Mouse (Mus musculus): ENCODE results near the gene Rnf111. TPM values are rescaled to one million over a fixed set of nuclear protein-coding genes. Genes with fewer than 3 reads are reported as not detected.

Rnf111 gene
- polyA plus RNA-seq, 1 experiment from 2014 or later = 44.6 TPM

DNA sequence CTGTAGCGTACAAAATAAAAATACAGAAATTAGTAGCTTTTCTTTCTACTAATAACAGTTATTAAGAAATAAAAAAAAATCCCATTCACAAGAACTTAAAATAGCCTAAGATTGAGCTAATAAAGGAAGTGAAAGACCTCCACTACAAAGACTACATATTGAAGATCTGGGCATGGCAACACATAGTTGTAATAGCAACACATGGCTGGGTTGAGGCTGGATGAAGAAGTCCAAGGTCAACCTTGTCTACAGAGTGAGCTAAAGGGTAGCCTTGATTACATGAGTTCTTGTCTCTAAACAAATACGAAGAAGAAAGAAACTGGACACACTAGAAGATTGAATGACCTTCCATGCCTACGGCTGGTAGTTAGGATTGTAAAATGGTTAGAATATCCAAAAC is 20.3 kb upstream of the Rnf111 start:
- ATAC-seq (ENCODE audit: low FRiP score) = no peak
- Histone ChIP-seq H3K27ac (no peak overlapping the region), H3K27me3 (no peaks in the 10 kb centered on the region), H3K4me2 (replicated peaks) (no peak overlapping the region), H3K4me1 (no peaks in the 10 kb centered on the region), H3K9ac (no peak overlapping the region), H3K36me3 (no peaks in the 10 kb centered on the region), H3K4me3 (no peak overlapping the region), H3K9me3 (replicated peaks) (no peaks in the 10 kb centered on the region)
- WGBS = 86% methylated on average over 3 of the region's 3 CpGs

DNA sequence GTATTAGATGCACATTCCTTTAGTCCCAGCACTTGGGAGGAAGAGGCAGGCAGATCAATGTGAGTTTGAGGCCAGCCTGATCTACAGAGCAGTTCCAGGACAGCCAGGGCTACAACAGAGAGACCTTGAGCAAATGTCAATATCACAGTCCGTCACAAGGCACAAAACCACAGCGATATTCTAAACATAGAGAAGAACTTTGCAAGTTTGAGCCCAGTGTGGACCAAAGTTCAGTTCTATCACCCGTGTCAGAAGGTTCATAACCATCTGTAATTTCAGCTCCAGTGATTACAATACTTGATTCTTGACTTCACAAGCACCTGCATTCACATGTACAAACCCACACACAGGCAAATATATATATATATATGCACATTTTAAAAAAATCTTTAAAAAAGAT is 17.1 kb upstream of the Rnf111 start:
- Histone ChIP-seq H3K36me3 (no peaks in the 10 kb centered on the region), H3K9me3 (replicated peaks) (no peaks in the 10 kb centered on the region), H3K4me3 (no peak overlapping the region), H3K4me2 (replicated peaks) (no peak overlapping the region), H3K9ac (no peak overlapping the region), H3K4me1 (no peaks in the 10 kb centered on the region), H3K27ac (no peak overlapping the region), H3K27me3 (no peaks in the 10 kb centered on the region)
- WGBS = 81% methylated on average over 3 of the region's 3 CpGs
- ATAC-seq (ENCODE audit: low FRiP score) = no peak

DNA sequence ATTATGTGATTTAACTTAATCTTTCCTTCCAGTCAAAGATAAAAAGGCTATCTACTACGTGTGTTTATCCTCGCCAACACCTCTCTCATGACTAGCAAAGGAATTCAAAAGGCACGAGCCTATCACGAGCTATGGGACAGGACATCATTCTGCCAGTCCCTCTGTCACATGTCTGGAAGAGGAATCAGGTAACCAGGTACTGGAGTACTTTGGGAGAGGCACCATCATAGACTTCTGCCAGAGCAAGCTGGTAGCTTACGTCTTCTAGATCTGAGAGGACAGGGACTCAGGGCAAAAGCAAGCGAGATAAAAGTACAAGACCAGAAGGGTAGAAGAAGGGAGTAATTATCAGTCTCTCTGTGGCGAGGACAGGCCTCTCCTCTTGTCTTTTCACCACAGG is 8.2 kb upstream of the Rnf111 start:
- no peak overlapping the region for H3K27ac ChIP-seq
- ATAC-seq (ENCODE audit: low FRiP score) = no peak
- no peak overlapping the region for H3K4me2 ChIP-seq (replicated peaks)
- H3K36me3 ChIP-seq = no peaks in the 10 kb centered on the region
- H3K4me3 ChIP-seq = no peak overlapping the region
- no peaks in the 10 kb centered on the region for H3K4me1 ChIP-seq
- no peaks in the 10 kb centered on the region for H3K9me3 ChIP-seq (replicated peaks)
- no peaks in the 10 kb centered on the region for H3K27me3 ChIP-seq
- 82% methylated on average over 7 of the region's 7 CpGs for WGBS
- no peak overlapping the region for H3K9ac ChIP-seq

DNA sequence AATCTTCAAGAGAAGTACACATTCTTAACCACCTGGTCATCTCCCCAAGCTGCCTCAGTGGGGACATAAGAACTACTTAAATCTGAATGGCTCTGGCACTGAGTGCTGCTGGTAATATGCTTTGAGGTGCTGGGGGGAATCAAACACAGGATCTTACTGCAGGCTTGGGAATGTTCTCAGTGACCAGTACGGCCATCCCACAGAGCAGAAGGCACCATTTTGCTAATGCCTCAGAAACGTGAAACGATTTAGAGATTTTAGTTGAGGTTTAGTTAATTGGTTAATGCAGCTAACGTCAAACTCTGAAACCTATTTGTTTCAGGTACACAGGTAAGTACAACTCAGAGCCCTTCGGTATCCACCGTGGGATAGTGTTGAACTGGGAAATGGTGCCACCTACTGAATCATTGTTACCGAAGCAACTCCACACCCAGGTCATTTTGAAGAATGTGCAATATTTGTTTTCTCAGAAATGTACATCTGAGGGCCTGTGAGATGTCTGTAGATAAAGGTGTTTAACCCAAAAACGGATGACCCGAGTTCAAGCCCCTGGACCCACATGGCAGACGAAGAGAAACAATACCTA is 7.6 kb upstream of the Rnf111 start:
- WGBS = 66% methylated on average over 10 of the region's 10 CpGs
- H3K36me3 ChIP-seq = no peaks in the 10 kb centered on the region
- no peaks in the 10 kb centered on the region for H3K27me3 ChIP-seq
- no peak overlapping the region for H3K4me2 ChIP-seq (replicated peaks)
- H3K9ac ChIP-seq = no peak overlapping the region
- no peak for ATAC-seq (ENCODE audit: low FRiP score)
- no peak overlapping the region for H3K4me3 ChIP-seq
- H3K9me3 ChIP-seq (replicated peaks) = no peaks in the 10 kb centered on the region
- no peaks in the 10 kb centered on the region for H3K4me1 ChIP-seq
- H3K27ac ChIP-seq = no peak overlapping the region

DNA sequence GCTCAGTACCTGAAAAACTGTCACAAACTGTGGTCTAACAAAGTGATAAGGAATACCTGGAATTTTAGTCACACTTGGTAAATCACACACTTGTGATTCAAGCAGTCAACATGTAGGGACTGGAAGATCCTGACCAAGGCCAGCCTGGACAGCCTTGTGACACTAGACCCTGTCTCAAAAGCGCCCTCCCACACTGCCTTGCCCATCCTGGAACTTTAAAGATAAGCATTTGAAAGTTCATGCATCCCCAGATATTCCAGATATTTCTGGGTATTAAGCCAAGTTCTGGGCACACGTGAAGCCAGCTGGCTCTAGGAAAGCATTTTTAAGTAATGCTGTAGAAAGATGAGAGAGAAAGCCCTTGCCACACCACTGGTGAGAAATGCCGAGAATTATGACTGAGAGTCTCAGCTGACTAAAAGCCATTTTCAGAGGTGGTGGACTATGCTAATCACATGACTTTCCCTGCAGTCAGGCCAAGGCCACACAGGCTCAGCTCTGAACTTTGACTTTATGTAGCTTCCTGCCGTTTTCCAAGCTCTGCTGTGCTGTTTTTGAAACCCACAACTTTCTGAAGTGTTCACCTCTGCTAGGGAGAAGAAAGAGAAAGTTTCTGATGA is 6.5 kb upstream of the Rnf111 start:
- no peak overlapping the region for H3K27ac ChIP-seq
- WGBS = 76% methylated on average over 4 of the region's 4 CpGs
- H3K4me3 ChIP-seq = no peak overlapping the region
- no peak overlapping the region for H3K9ac ChIP-seq
- no peaks in the 10 kb centered on the region for H3K9me3 ChIP-seq (replicated peaks)
- no peak overlapping the region for H3K4me2 ChIP-seq (replicated peaks)
- H3K27me3 ChIP-seq = no peaks in the 10 kb centered on the region
- ATAC-seq (ENCODE audit: low FRiP score) = no peak
- no peaks in the 10 kb centered on the region for H3K36me3 ChIP-seq
- no peaks in the 10 kb centered on the region for H3K4me1 ChIP-seq

DNA sequence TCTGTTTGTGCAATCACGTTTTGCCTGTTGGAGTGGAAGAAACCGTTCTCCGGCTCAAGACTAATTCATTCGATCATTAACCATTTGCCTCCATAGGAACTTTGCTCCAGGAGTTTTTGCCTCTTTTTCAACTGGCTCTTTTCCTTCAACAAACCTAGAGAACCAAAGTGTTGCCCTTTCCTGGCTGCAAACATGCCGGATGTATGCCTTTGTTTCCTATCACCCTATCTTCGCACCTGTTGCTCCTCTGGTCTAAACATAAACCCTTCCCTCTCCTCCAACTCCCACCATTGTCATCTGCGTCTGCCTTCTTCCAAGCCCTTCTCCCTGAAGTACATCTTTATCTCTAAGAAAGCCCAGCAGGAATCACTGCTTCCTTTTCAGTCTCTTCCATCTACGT is 3.3 kb upstream of the Rnf111 start:
- Histone ChIP-seq H3K27me3 (no peaks in the 10 kb centered on the region), H3K9me3 (replicated peaks) (no peaks in the 10 kb centered on the region), H3K4me3 (no peak overlapping the region), H3K36me3 (no peaks in the 10 kb centered on the region), H3K27ac (no peak overlapping the region), H3K4me2 (replicated peaks) (no peak overlapping the region), H3K9ac (no peak overlapping the region), H3K4me1 (peaks cover 8% of the 10 kb centered on the region; the same call in 1 of the 2 replicates)
- 79% methylated on average over 8 of the region's 8 CpGs for WGBS
- no peak for ATAC-seq (ENCODE audit: low FRiP score)

DNA sequence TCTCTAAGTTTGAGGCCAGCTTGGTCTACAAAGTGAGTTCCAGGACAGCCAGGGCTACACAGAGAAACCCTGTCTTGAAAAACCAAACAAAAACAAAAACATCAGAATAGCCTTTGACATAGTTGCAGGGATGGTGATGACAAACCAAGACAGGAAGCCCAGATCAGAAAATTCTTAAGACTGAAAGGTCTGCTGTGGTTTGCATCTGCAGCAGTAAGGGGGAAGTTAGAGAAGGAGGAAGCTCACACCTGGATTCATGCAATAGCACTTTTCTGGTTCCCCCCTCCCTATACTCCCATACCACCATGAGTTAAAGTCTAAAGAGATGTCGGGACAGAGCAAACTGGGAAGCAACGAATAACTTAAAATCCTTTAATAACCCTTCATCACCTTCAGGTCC is 2.7 kb upstream of the Rnf111 start:
- no peak overlapping the region for H3K9ac ChIP-seq
- H3K4me1 ChIP-seq = peaks cover 14% of the 10 kb centered on the region; the same call in 1 of the 2 replicates
- H3K36me3 ChIP-seq = no peaks in the 10 kb centered on the region
- H3K4me3 ChIP-seq = no peak overlapping the region
- H3K4me2 ChIP-seq (replicated peaks) = no peak overlapping the region
- H3K27me3 ChIP-seq = no peaks in the 10 kb centered on the region
- WGBS = 65% methylated on average over 2 of the region's 2 CpGs
- no peak overlapping the region for H3K27ac ChIP-seq
- H3K9me3 ChIP-seq (replicated peaks) = no peaks in the 10 kb centered on the region
- no peak for ATAC-seq (ENCODE audit: low FRiP score)

DNA sequence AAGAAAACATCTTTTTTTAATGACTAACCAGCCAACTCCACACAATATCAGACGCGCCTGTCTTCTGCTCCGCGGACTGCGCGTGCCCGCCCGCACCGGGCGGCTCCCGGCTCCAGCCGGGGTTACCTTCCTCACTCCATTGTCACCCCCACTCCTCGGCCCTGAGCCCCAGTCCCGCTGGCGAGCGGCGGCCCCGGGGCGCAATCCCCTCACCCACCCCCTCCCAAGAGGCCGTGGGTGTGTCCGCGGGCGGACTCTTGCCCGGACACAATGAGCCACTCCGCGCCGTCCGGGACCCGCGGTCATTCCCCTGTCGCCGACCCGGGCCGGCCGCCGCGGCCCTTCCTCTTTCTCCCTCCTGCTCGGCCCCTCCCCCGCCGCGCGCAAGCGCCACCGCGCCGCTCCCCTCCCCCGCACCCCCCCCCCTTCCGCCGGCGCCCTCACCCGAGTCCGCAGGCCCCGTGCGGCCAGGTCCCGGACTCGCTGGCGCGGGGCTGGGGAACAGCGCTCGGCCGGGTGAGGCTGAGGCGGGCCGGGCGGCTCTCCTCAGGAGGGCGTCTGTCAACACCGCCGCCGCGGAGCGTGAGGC is 416 bp downstream of the Rnf111 start:
- H3K4me1 ChIP-seq = peaks cover 14% of the 10 kb centered on the region; the same call in 1 of the 2 replicates
- peak overlapping the region; percentile 67 for H3K4me2 ChIP-seq (replicated peaks)
- H3K9me3 ChIP-seq (replicated peaks) = no peaks in the 10 kb centered on the region
- peak; percentile 93 for ATAC-seq (ENCODE audit: low FRiP score)
- H3K27me3 ChIP-seq = no peaks in the 10 kb centered on the region
- H3K27ac ChIP-seq = peak overlapping the region; percentile 99
- 0 out of 2 replicates have a peak, but pooled peaks cover 7% of the 10 kb centered on the region for H3K36me3 ChIP-seq
- peak overlapping the region; percentile 94 for H3K9ac ChIP-seq
- H3K4me3 ChIP-seq = peak overlapping the region; percentile 95
- WGBS = under 1% methylated on average over 52 of the region's 70 CpGs

DNA sequence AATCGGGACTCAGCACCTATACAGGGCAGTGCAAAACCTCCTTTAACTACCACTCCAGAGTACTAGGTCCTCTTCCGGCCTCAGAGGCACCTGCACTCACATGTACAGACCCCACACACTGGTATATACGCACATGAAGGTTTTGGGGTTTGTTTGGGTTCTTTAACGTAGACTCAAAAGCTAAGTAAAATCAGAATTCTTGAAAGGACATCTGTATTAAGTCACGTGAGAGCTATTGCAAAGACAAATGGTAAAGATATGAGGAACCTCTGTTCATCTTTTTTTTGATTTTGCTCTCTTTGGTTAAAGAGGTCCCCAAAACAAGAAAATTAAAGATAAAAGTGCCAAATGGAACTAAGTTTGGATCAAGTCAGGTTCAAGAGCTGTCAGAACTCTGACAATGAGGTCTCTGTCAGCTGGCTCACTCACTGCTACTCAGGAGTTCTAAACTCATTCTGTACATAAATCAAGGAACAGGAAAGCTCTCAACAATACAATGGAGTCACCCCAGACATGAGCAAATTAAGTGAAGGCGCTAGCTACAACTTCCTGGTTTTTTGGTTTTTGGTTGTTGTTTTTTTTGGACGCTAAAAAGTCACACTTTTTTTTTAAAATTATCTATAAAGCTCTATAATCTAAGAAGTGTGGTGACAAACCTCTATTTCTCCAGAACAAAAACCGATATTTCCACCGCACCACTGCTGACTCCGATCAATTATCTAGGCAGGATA is 1.1 kb downstream of the Rnf111 start:
- WGBS = 44% methylated on average over 10 of the region's 10 CpGs

DNA sequence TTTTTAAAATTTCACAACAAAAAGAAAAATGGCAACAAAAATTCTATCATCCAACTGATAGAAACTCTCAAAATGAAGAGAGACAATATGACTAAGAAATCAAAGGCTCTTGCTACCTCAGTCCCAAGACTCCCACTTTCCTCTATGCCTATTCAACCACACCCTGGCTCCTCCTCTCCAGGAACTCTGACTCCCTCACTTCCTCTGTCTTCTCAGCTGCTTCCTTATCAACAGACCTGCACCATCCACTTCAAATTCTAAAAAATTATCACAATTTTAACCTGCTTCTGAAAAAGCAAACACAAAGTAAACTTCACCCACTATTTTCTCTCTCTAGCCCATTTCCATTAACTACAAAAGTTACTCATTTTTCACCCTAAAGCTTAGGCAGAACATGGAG is 6.5 kb downstream of the Rnf111 start:
- no peak overlapping the region for H3K4me2 ChIP-seq (replicated peaks)
- 0 out of 2 replicates have a peak, but pooled peaks cover 7% of the 10 kb centered on the region for H3K36me3 ChIP-seq
- H3K27ac ChIP-seq = no peak overlapping the region
- no peak overlapping the region for H3K4me3 ChIP-seq
- no peaks in the 10 kb centered on the region for H3K27me3 ChIP-seq
- ATAC-seq (ENCODE audit: low FRiP score) = no peak
- no peak overlapping the region for H3K9ac ChIP-seq
- no peaks in the 10 kb centered on the region for H3K9me3 ChIP-seq (replicated peaks)
- peaks cover 8% of the 10 kb centered on the region; the same call in 1 of the 2 replicates for H3K4me1 ChIP-seq

More for the DNA sequence above, 1.1 kb downstream of the Rnf111 start:
- Histone ChIP-seq H3K36me3 (0 out of 2 replicates have a peak, but pooled peaks cover 7% of the 10 kb centered on the region), H3K27ac (peak overlapping the region; percentile 99), H3K9me3 (replicated peaks) (no peaks in the 10 kb centered on the region), H3K27me3 (no peaks in the 10 kb centered on the region), H3K4me3 (peak overlapping the region; percentile 95), H3K9ac (peak overlapping the region; percentile 94), H3K4me2 (replicated peaks) (peak overlapping the region; percentile 67), H3K4me1 (peaks cover 14% of the 10 kb centered on the region; the same call in 1 of the 2 replicates)
- ATAC-seq (ENCODE audit: low FRiP score) = no peak

DNA sequence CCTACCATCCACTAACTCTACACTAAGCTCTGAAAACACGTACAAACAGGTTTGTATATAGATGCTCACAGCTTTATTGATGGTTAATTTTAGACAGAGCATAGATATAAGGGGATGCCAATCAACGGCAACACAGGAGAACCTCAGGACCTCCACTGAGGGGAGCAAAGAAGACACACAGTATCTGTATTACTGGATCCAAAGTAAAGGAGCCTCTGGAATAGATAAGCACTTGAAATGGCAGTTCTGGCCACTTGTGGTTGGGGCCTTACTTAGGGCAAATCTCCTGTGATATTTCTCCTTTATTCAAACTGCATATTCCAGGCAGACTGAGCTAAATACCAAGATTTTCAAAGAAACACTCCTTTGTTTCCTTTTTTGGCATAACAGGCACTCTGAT is 10.5 kb downstream of the Rnf111 start:
- Histone ChIP-seq H3K4me3 (no peak overlapping the region), H3K4me1 (no peaks in the 10 kb centered on the region), H3K9me3 (replicated peaks) (no peaks in the 10 kb centered on the region), H3K4me2 (replicated peaks) (no peak overlapping the region), H3K36me3 (no peaks in the 10 kb centered on the region), H3K27ac (no peak overlapping the region), H3K27me3 (no peaks in the 10 kb centered on the region), H3K9ac (no peak overlapping the region)
- 94% methylated on average over 2 of the region's 2 CpGs for WGBS
- no peak for ATAC-seq (ENCODE audit: low FRiP score)

DNA sequence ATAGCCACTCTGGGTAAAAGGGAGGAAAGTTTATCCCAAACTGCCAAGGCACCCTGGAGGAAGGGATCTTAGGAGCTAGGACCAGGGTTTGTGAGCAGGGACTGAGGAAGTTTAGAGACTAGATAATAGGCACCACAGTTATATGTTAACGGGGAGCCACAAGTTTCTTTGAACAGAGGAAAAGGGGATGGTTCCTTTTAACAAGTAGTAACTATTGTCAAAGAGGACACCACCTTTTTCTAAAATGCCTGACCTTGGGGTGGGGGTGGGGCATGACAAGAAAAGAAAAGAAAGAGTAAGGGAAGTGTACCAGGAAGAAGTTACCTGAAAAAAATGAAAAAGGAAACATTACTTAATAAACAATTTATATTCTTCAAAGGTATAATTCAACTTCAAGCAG is 12.3 kb downstream of the Rnf111 start:
- Histone ChIP-seq H3K9me3 (replicated peaks) (no peaks in the 10 kb centered on the region), H3K27me3 (no peaks in the 10 kb centered on the region), H3K36me3 (no peaks in the 10 kb centered on the region), H3K9ac (no peak overlapping the region), H3K4me1 (no peaks in the 10 kb centered on the region), H3K4me3 (no peak overlapping the region), H3K4me2 (replicated peaks) (no peak overlapping the region), H3K27ac (no peak overlapping the region)
- WGBS = 93% methylated on average over 1 of the region's 1 CpGs
- no peak for ATAC-seq (ENCODE audit: low FRiP score)

All from hindbrain, embryonic 12.5 days (tissue).